Mouse (Mus musculus) stomach, postnatal 0 days (tissue): ENCODE measurements around the gene Ntm.

Experiments used
- CTCF ChIP-seq: IDR thresholded peaks from 2 replicates; pipeline ENCODE4 v1.5.1; 2016; ENCODE audit warnings: antibody characterized with exemption, low read depth, mild to moderate bottlenecking, moderate library complexity
- EP300 ChIP-seq: optimal IDR thresholded peaks from 2 replicates; pipeline ENCODE3; 2016; ENCODE audit warnings: antibody characterized with exemption

GRCm38 (mm10) chr9:29651226-29651625 lies 311.7 kb downstream of the Ntm start:
- no peak for TF ChIP-seq EP300
- no peak for TF ChIP-seq CTCF
